Mouse (Mus musculus) myocyte (in vitro differentiated cells): Measurements from ENCODE around the gene Moxd1. TPM values are rescaled to one million over a fixed set of nuclear protein-coding genes. Genes with fewer than 3 reads are reported as not detected.

Experiments
- H3K27me3 ChIP-seq: one replicate; pipeline ENCODE4 v1.6.1; 2011; ENCODE audit not compliant: control insufficient read depth, insufficient read depth, insufficient read length
- H3K36me3 ChIP-seq: one replicate; pipeline ENCODE4 v1.6.1; 2011; ENCODE audit not compliant: control insufficient read depth, insufficient read depth
- H3K4me2 ChIP-seq: one replicate; pipeline ENCODE4 v1.6.1; 2011; ENCODE audit warnings: low read depth, control low read depth
- H3K4me3 ChIP-seq: one replicate; pipeline ENCODE4 v1.5.1; 2011; ENCODE audit warnings: mild to moderate bottlenecking, control low read depth, moderate library complexity
- H3K79me2 ChIP-seq: one replicate; pipeline ENCODE4 v1.6.1; 2011; ENCODE audit not compliant: control insufficient read depth, insufficient read depth
- H3ac ChIP-seq: one replicate; pipeline ENCODE4 v1.6.1; 2011; ENCODE audit not compliant: control insufficient read depth, insufficient read length
- CEBPB ChIP-seq: IDR thresholded peaks from 2 replicates; pipeline ENCODE4 v1.6.1; 2011; ENCODE audit warnings: mild to moderate bottlenecking, moderate library complexity; ENCODE audit not compliant: poor library complexity, insufficient read depth, severe bottlenecking
- E2F4 ChIP-seq: IDR thresholded peaks from one replicate; pipeline ENCODE4 v1.6.1; 2011; ENCODE audit warnings: mild to moderate bottlenecking, control low read depth, moderate library complexity; ENCODE audit not compliant: insufficient read depth
- MAX ChIP-seq: IDR thresholded peaks from one replicate; pipeline ENCODE4 v1.6.1; 2011; ENCODE audit warnings: low read depth, mild to moderate bottlenecking, control low read depth
- MYOD1 ChIP-seq, 3 experiments: IDR thresholded peaks; one replicate each; pipeline ENCODE4 v1.6.1; 2011; ENCODE audit warnings: control low read depth in 2 of 3, low read depth in 2 of 3, mild to moderate bottlenecking in 2 of 3, moderate library complexity in 1 of 3; ENCODE audit not compliant: insufficient read length in 2 of 3, control insufficient read depth in 1 of 3
- MYOG ChIP-seq, 3 experiments: IDR thresholded peaks; one replicate each; pipeline ENCODE4 v1.6.1; 2011; ENCODE audit warnings: control low read depth in 2 of 3, low read depth in 2 of 3, mild to moderate bottlenecking in 2 of 3; ENCODE audit not compliant: insufficient read length in 2 of 3, control insufficient read depth in 1 of 3, insufficient read depth in 1 of 3
- POLR2A ChIP-seq: IDR thresholded peaks from one replicate; pipeline ENCODE4 v1.6.1; 2011; ENCODE audit warnings: low read depth, mild to moderate bottlenecking, control low read depth, moderate library complexity; ENCODE audit not compliant: insufficient read length
- POLR2AphosphoS2 ChIP-seq: IDR thresholded peaks from one replicate; pipeline ENCODE4 v1.6.1; 2011; ENCODE audit warnings: low read depth, control low read depth; ENCODE audit not compliant: insufficient read length
- REST ChIP-seq: IDR thresholded peaks from one replicate; pipeline ENCODE4 v1.6.1; 2011; ENCODE audit warnings: mild to moderate bottlenecking, control low read depth, moderate library complexity; ENCODE audit not compliant: insufficient read depth, insufficient read length
- SRF ChIP-seq: IDR thresholded peaks from one replicate; pipeline ENCODE4 v1.6.1; 2011; ENCODE audit warnings: low read depth; ENCODE audit not compliant: control insufficient read depth, insufficient read length
- TCF12 ChIP-seq: IDR thresholded peaks from one replicate; pipeline ENCODE4 v1.6.1; 2011; ENCODE audit warnings: mild to moderate bottlenecking, control low read depth; ENCODE audit not compliant: poor library complexity, insufficient read depth, severe bottlenecking
- TCF3 ChIP-seq: IDR thresholded peaks from one replicate; pipeline ENCODE4 v1.6.1; 2011; ENCODE audit warnings: low read depth, control low read depth; ENCODE audit not compliant: insufficient read length
- USF1 ChIP-seq: IDR thresholded peaks from one replicate; pipeline ENCODE4 v1.6.1; 2011; ENCODE audit warnings: low read depth, mild to moderate bottlenecking, control low read depth, moderate library complexity
- polyA plus RNA-seq: library from polyadenylated mRNA; unstranded; fragments of >200 nt; fragmentation: generic; extraction: Trizol; gene quantifications from one replicate; pipeline ENCODE4 v1.2.1, GENCODE M21; 2012; ENCODE audit warnings: missing spikeins

Gene Moxd1
- polyA plus RNA-seq, 1 experiment, result not detected

DNA sequence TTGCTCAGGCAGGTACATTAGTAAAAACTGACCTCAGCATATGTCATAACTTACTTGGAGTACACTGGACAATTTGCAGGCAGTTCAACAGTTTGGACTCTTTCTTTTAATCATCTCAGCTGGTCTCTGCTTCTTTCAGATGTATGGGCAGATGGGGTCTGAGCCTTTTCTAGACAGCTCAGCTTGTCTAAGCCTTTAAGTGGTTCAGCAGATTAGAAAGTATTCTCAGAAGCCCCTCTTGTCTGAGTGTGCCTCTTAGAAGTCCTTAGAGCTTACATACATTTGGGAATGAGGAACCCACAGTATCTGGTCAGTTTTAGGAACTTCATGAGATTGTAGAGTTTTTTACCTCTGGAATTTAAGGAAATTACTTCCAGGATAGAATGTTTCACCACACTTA is 28.3 kb downstream of the Moxd1 start:
- Histone ChIP-seq H3K27me3 (no peaks in the 10 kb centered on the region), H3K79me2 (no peaks in the 10 kb centered on the region), H3ac (no peak overlapping the region), H3K4me3 (no peak overlapping the region), H3K36me3 (no peaks in the 10 kb centered on the region), H3K4me2 (no peak overlapping the region)
- TF ChIP-seq TCF12 (no peak), MYOD1 (IDR thresholded peaks at IDR 0.05; ENCODE audit: control insufficient read depth in 1 of 3, insufficient read length in 2 of 3, low read depth in 2 of 3) (no peak)

DNA sequence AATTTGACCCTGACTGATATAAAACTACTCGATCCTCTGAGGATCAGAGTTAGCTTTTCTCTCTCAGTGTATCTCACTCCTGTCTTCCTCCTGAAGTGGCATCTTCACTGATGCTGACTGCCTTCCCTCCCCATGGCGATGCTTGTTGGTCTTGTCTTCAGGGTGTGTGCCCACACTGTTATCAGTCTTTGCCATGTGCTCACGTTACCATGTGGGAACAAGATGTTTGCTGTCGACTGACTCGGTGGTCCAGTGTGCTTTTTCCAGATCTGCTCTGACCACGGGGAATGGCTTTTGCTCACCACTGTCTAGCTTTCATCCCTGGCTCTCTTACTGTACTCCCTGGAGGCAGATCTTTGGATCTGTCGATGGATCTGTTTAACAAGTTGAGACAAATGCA is 34.8 kb downstream of the Moxd1 start:
- Histone ChIP-seq H3K4me2 (no peak overlapping the region), H3K4me3 (no peak overlapping the region), H3K27me3 (no peaks in the 10 kb centered on the region), H3K79me2 (no peaks in the 10 kb centered on the region), H3K36me3 (no peaks in the 10 kb centered on the region), H3ac (no peak overlapping the region)
- TF ChIP-seq TCF12 (no peak), POLR2AphosphoS2 (no peak), MAX (no peak)

DNA sequence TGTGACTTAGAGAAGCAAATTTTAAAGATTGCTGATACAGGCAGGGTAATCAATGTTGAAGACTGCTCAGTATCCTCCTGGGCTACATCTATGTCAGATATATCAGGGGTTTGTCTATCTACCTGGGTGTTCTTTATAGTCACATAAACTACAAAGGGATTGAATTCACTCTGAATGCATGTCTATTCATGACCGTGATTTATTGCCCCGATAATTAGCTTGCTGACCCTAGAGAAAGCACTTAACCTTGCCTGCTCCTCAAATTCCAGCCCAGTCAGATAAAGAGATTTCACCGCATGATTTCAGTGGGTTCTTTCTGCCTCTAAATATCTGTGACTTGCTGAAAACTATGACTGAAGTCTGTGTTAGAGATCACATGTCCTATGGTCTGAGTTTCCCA is 35.6 kb downstream of the Moxd1 start:
- TF ChIP-seq SRF (no peak), USF1 (no peak), TCF12 (no peak), MAX (no peak), CEBPB (no peak), E2F4 (no peak), MYOD1 (IDR thresholded peaks at IDR 0.05; ENCODE audit: control insufficient read depth in 1 of 3, insufficient read length in 2 of 3, low read depth in 2 of 3) (no peak), POLR2AphosphoS2 (no peak), REST (no peak), MYOG (IDR thresholded peaks at IDR 0.05; ENCODE audit: control insufficient read depth in 1 of 3, insufficient read depth in 1 of 3, insufficient read length in 2 of 3, low read depth in 2 of 3) (no peak), POLR2A (no peak), TCF3 (no peak)
- Histone ChIP-seq H3K4me3 (no peak overlapping the region), H3K36me3 (no peaks in the 10 kb centered on the region), H3ac (no peak overlapping the region), H3K4me2 (no peak overlapping the region), H3K27me3 (no peaks in the 10 kb centered on the region), H3K79me2 (no peaks in the 10 kb centered on the region)

DNA sequence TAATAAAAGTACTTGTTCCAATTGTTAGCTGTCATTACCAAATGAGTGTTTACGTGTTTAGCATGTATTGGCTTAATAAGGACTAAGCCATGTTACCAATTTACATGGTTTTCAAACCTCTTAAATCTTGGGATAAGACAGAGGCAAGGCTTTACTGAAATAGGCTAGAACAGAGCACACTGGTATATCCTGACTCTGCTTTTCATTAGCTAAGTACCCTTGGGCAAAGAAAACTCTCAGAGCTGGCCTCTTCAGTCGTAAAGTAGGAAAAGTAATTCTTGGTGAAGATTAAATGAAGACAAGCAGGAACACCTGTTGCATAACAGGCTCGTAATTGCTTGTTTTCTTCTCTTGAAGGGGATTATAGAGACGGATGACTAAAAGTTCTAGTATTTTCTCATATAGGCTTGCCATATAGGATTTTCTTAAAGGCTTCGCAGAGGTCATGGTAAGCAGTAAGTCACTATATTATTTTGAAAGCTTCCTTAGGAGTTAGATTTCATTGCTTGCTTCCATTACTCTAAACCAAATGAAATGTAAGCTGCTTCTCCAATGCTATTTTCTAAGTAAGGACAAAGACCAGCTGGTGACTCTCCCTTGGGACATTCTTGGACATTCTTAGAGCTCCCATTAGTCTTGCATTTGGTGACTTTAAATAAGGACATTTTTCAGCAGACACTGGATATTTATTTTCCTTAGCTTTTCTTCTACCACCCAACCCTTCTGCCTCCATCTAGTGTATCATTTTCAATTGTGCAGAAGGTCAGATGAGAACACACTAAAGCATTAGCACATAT is 36.7 kb downstream of the Moxd1 start:
- no peaks in the 10 kb centered on the region for H3K79me2 ChIP-seq
- no peaks in the 10 kb centered on the region for H3K27me3 ChIP-seq
- H3ac ChIP-seq, result no peak overlapping the region
- no peaks in the 10 kb centered on the region for H3K36me3 ChIP-seq
- H3K4me2 ChIP-seq, result no peak overlapping the region
- TF ChIP-seq SRF, result no peak
- no peak for TF ChIP-seq POLR2A
- TF ChIP-seq TCF12, result no peak
- no peak for TF ChIP-seq MYOG (IDR thresholded peaks at IDR 0.05; ENCODE audit: control insufficient read depth in 1 of 3, insufficient read depth in 1 of 3, insufficient read length in 2 of 3, low read depth in 2 of 3)
- TF ChIP-seq E2F4, result no peak
- TF ChIP-seq MYOD1 (IDR thresholded peaks at IDR 0.05; ENCODE audit: control insufficient read depth in 1 of 3, insufficient read length in 2 of 3, low read depth in 2 of 3), result no peak
- no peak for TF ChIP-seq POLR2AphosphoS2
- TF ChIP-seq CEBPB, result no peak
- no peak for TF ChIP-seq MAX
- TF ChIP-seq REST, result no peak
- TF ChIP-seq USF1, result no peak
- TF ChIP-seq TCF3, result no peak
- no peak overlapping the region for H3K4me3 ChIP-seq

DNA sequence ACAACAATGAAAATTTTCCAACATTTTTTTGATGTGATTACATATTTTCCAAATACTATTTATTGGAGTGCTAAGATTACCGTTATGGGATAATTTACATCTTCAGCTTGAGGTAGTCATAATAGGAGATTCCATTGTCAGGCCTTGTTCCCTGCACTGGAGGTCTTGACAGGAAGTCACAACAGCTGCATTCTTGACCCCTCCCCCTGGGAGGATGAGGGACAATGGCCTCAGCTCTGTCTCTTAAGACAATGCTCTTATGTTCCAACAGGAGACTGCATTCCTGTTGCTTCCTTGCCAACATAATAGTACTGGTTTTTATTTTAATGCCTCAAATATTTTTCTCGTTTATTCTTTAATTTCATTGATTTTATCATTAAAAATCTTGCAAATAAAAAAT is 44.2 kb downstream of the Moxd1 start:
- H3ac ChIP-seq, result no peak overlapping the region
- no peak overlapping the region for H3K4me3 ChIP-seq
- H3K4me2 ChIP-seq, result no peak overlapping the region
- TF ChIP-seq E2F4, result no peak
- no peak for TF ChIP-seq MYOD1 (IDR thresholded peaks at IDR 0.05; ENCODE audit: control insufficient read depth in 1 of 3, insufficient read length in 2 of 3, low read depth in 2 of 3)
- H3K27me3 ChIP-seq, result peaks cover 8% of the 10 kb centered on the region
- H3K36me3 ChIP-seq, result no peaks in the 10 kb centered on the region
- no peaks in the 10 kb centered on the region for H3K79me2 ChIP-seq
